Mouse (Mus musculus): ENCODE measurements around the gene Vamp2.

DNA sequence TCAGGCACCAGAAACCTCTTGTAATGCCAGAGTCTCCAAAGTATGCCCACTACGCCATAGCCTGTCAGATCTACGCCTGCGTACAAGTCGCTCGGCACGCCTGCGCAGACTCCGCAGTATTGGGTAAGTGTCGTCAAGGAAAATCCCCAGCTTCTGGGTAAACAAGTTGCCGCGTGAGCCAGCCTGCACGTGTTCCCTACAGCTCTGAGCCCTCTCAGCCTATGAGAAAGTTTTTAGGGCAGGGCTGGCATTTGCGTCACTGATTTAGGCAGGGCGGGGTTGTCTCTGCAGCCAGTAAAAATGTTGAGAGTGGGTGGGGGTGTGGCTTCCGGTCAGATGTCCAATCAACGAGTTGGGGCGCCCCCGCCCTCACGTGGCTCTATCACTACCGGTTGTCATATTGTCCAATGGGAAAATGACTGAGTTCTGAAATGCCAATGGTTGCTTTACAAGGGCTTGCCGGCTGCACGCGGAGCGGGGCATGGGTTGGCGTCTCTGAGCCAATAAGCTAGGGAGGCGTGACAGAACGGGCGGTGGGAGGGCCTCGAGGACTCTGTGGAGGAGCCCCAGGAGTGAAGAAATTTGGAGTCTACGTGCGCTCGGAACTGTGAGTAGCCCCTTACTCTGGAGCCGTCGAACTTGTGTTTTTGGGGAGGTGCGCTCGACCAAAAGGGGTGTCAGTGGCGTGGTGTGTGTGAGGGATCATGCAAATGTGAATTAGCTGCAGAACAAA lies 6.6 kb downstream of the Vamp2 start, which contains the start of gene Per1:
- TF ChIP-seq CTCF (IDR thresholded peaks at IDR 0.05; ENCODE audit: low read depth) (peak; percentile 2; the same call in 1 of the 2 replicates), EP300 (optimal IDR thresholded peaks at IDR 0.05) (peak; percentile 96)

All from stomach, postnatal 0 days (tissue).